ENCODE assay signal across 11 mouse cellular contexts in the genomic region with DNA sequence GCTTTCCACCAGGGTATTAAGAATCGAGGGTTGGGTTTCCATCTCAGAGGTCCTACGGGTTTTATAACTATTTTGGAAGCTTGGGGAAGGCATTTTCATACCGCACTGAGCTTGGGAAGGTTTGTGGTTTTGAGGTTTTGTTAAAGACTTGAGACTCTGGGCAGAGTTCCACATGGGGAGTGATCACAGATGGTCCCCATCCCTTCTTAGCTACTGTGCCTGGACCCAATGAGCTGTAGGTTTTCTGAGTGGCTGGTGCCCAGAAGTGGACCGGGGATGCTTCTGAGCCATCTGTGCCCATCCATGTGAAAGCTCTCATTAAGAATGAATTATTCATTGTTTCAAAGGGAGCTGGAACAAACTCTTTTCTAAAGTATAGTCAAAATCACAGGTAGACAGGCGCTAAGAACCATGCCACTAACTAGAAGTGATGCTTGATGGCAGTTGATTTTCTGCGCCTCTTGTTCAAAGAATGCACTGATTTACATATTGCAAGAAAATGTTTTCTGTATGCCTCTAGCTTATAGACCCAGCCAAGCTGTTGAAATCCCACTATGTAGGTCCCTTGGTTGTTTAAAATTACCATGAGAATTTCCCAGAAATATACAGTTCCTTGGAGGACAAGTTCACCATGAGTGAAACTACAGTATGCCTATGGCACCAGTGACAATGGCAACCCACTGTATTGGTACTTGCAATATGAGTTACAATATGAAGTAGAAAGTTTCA.
DNase-seq lines count a peak whose midpoint lies in the region; ATAC-seq and TF ChIP-seq lines count a peak whose summit lies in the region.
"Had no signal": no experiment of that assay in that cellular context is flagged by ENCODE, and none has a peak within 500 bp of the region (broad histone marks: within the 10 kb centered on the region; RNA-seq: fewer than 3 reads in every experiment).

No protein-coding gene starts in this region.

- no peaks in the 10 kb centered on the region for H3K36me3 ChIP-seq in limb, embryonic 14.5 days (ENCODE audit: control insufficient read depth, insufficient read depth, low read length)
- H3K36me3 ChIP-seq in limb, embryonic 10.5 days = no peaks in the 10 kb centered on the region
- H3K36me3 ChIP-seq: liver, embryonic 15.5 days had no signal

- DNase-seq in limb, embryonic 14.5 days (ENCODE audit: low spot score) = peak; percentile 7
- no peak for DNase-seq in limb, embryonic 10.5 days (ENCODE audit: low spot score)
- DNase-seq in cerebellum, postnatal 36 days = peak; percentile 84 to 88
- peak; percentile 53 for DNase-seq in left cerebral cortex, adult 11 months (ENCODE audit: low spot score)
- peak; percentile 36 for DNase-seq in right cerebral cortex, postnatal 4 days
- no peak for DNase-seq in thymus, postnatal 10 days (ENCODE audit: low spot score in 2 of 2)
- DNase-seq in neural tube, embryonic 10.5 days (ENCODE audit: extremely low spot score, low spot score) = no peak
- DNase-seq: kidney, postnatal 25 days; thymus, postnatal 36 days had no signal

- WGBS in limb, embryonic 14.5 days = 68% methylated on average over 6 of the region's 6 CpGs
- WGBS in limb, embryonic 10.5 days = 89% methylated on average over 6 of the region's 6 CpGs

- no peaks in the 10 kb centered on the region for H3K4me1 ChIP-seq in limb, embryonic 14.5 days (ENCODE audit: control insufficient read depth, insufficient read depth, low read length)
- no peaks in the 10 kb centered on the region for H3K4me1 ChIP-seq in limb, embryonic 10.5 days
- H3K4me1 ChIP-seq: liver, embryonic 15.5 days had no signal

- no peak for ATAC-seq in limb, embryonic 14.5 days (ENCODE audit: low FRiP score, low read depth)
- no peak for ATAC-seq in erythroid progenitor cell, adult 5-6 weeks (replicated peaks; ENCODE audit: low FRiP score, poor library complexity, severe bottlenecking)

- no peak overlapping the region for H3K4me2 ChIP-seq in limb, embryonic 14.5 days (replicated peaks; ENCODE audit: low read depth, low read length, severe bottlenecking)
- H3K4me2 ChIP-seq: liver, embryonic 15.5 days had no signal

- TF ChIP-seq POLR2A in limb, embryonic 14.5 days (IDR thresholded peaks at IDR 0.05; ENCODE audit: borderline replicate concordance, extremely low read depth, insufficient read depth, insufficient read length) = no peak

- H3K27me3 ChIP-seq in limb, embryonic 14.5 days (ENCODE audit: control insufficient read depth, insufficient read depth, low read length) = no peaks in the 10 kb centered on the region
- H3K27me3 ChIP-seq in limb, embryonic 10.5 days (ENCODE audit: low read depth, poor library complexity, severe bottlenecking) = no peaks in the 10 kb centered on the region
- H3K27me3 ChIP-seq: liver, embryonic 15.5 days had no signal

- no peak overlapping the region for H3K4me3 ChIP-seq in limb, embryonic 14.5 days (replicated peaks; ENCODE audit: low read length)
- H3K4me3 ChIP-seq in limb, embryonic 10.5 days = no peak overlapping the region
- H3K4me3 ChIP-seq: liver, embryonic 15.5 days had no signal

- H3K9me3 ChIP-seq in limb, embryonic 14.5 days (ENCODE audit: control insufficient read depth, low read length) = no peaks in the 10 kb centered on the region
- H3K9me3 ChIP-seq in limb, embryonic 10.5 days (replicated peaks) = no peaks in the 10 kb centered on the region
- H3K9me3 ChIP-seq: liver, embryonic 15.5 days had no signal

- no peak overlapping the region for H3K9ac ChIP-seq in limb, embryonic 14.5 days (ENCODE audit: low read depth, low read length, severe bottlenecking)
- H3K9ac ChIP-seq: liver, embryonic 15.5 days had no signal

- no peak overlapping the region for H3K27ac ChIP-seq in limb, embryonic 14.5 days (replicated peaks; ENCODE audit: low read depth, low read length)
- H3K27ac ChIP-seq in limb, embryonic 10.5 days = no peak overlapping the region
- H3K27ac ChIP-seq: liver, embryonic 15.5 days had no signal

Comparison
In these comparisons a context has a peak if more than half of its experiments do, and no peak if none do; other contexts are left out.
1. DNase-seq: peak in limb, embryonic 14.5 days (single experiment), cerebellum, postnatal 36 days (2 of 2), left cerebral cortex, adult 11 months (single experiment) and right cerebral cortex, postnatal 4 days (single experiment); none in limb, embryonic 10.5 days (single experiment), thymus, postnatal 10 days (0 of 2) and neural tube, embryonic 10.5 days (single experiment).